Mouse (Mus musculus) bone marrow macrophage, adult 2 months (primary cell): Measurements from ENCODE around the gene Vinac1.

Source experiments
- CTCF ChIP-seq: IDR thresholded peaks from 2 replicates; pipeline ENCODE4 v1.5.1; 2012; ENCODE audit warnings: low read depth, mild to moderate bottlenecking, low read length, moderate library complexity
- POLR2A ChIP-seq: IDR thresholded peaks from 2 replicates; pipeline ENCODE4 v1.6.1; 2012; ENCODE audit warnings: mild to moderate bottlenecking, low read depth, low read length, borderline replicate concordance

- TF ChIP-seq CTCF (no peak), POLR2A (no peak)
Observed at GRCm38 (mm10) chr2:129006194-129006749, 41.7 kb downstream of the Vinac1 start.
